Mouse (Mus musculus) heart, postnatal 0 days (tissue): ENCODE measurements around the gene Olfr1039. TPM values are rescaled to one million over a fixed set of nuclear protein-coding genes. Genes with fewer than 3 reads are reported as not detected.
"Not testable (repeated sequence)": the region's sequence is repeated elsewhere in the genome, so short reads cannot be mapped to it uniquely, and the experiment has no call there.

Source experiments
- ATAC-seq: fragments of 200-750 bp; cut with Nextera tagmentation; 2 replicates; pipeline ENCODE4 v1.8.0; 2017; ENCODE audit warnings: low read depth, moderate number of reproducible peaks, moderate library complexity; ENCODE audit not compliant: insufficient read depth
- DNase-seq: peaks from one replicate; pipeline ENCODE4 v3.0.0-alpha.2; 2016; ENCODE audit warnings: low spot score
- H3K27ac ChIP-seq: fragments of 300-500 bp; sonication (generic); 2 replicates; pipeline ENCODE4 v1.5.1; 2014; ENCODE audit warnings: low read depth, mild to moderate bottlenecking
- H3K27me3 ChIP-seq: fragments of 300-500 bp; sonication (generic); 2 replicates; pipeline ENCODE4 v1.6.1; 2014; ENCODE audit warnings: low read length, mixed read lengths; ENCODE audit not compliant: control insufficient read depth, insufficient read depth
- H3K36me3 ChIP-seq: fragments of 300-500 bp; sonication (generic); replicated peaks from 2 replicates; pipeline ENCODE4 v1.6.1; 2014; ENCODE audit warnings: low read length, mixed read lengths; ENCODE audit not compliant: control insufficient read depth, insufficient read depth
- H3K4me1 ChIP-seq: fragments of 300-500 bp; sonication (generic); 2 replicates; pipeline ENCODE4 v1.6.1; 2014; ENCODE audit warnings: antibody characterized with exemption; ENCODE audit not compliant: control insufficient read depth, insufficient read depth
- H3K4me2 ChIP-seq: fragments of 300-500 bp; sonication (generic); 2 replicates; pipeline ENCODE4 v1.6.1; 2014; ENCODE audit warnings: low read depth, mild to moderate bottlenecking, low read length, moderate library complexity
- H3K4me3 ChIP-seq: fragments of 300-500 bp; sonication (generic); 2 replicates; pipeline ENCODE4 v1.5.1; 2014; ENCODE audit warnings: low read depth, low read length
- H3K9ac ChIP-seq: fragments of 300-500 bp; sonication (generic); replicated peaks from 2 replicates; pipeline ENCODE4 v1.6.1; 2014; ENCODE audit warnings: low read depth, low read length, mixed read lengths
- H3K9me3 ChIP-seq: fragments of 300-500 bp; sonication (generic); replicated peaks from 2 replicates; pipeline ENCODE4 v1.6.1; 2016; ENCODE audit warnings: low read length; ENCODE audit not compliant: control insufficient read depth
- CTCF ChIP-seq: IDR thresholded peaks from 2 replicates; pipeline ENCODE4 v1.5.1; 2016; ENCODE audit warnings: antibody characterized with exemption, control low read depth, low read depth
- EP300 ChIP-seq: IDR thresholded peaks from 2 replicates; pipeline ENCODE4 v1.6.1; 2016; ENCODE audit warnings: antibody characterized with exemption, low read depth
- WGBS: fragments of 180-500 bp; shearing (Covaris S2); extraction: QIAGEN DNeasy Blood & Tissue Kit; methylation state at CpG from one replicate; pipeline ENCODE4 v1.1.7; 2014; 5-methylcytosine and 5-hydroxymethylcytosine counted together
- polyA plus RNA-seq: library from polyadenylated mRNA; unstranded; fragments of >200 nt; fragmentation: Nextera tagmentation; extraction: Ambion mirVana; gene quantifications from 2 replicates; pipeline ENCODE4 v1.2.1, GENCODE M21; 2015
- total RNA-seq: library from RNA; depleted of rRNA; stranded (reverse); fragments of >200 nt; gene quantifications from 2 replicates; pipeline ENCODE4 v1.2.3, GENCODE M21; 2014; ENCODE audit warnings: low replicate concordance; rRNA removed

Gene Olfr1039
- total and polyA plus RNA-seq, 2 experiments from 2014 or later, result not detected

DNA sequence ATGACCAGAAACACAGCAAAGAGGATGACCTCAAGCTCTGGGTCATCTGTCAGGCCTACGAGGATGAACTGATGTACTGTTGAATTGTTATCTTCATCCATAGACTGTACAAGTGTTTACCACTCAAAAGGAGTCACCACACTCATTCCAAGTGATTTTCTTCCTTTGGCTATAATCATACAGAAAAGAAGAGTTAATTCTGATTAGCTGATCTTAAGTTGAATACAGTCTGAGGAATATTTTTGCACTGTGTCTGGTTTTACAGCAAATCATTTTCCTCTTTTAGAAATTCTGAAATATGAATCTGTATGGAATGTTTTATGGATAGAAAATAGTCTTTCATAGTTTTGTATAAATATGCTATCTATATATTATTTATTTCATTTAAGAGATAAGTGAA lies 10.9 kb upstream of the Olfr1039 start, which contains the start of gene Olfr1040:
TSS of gene Olfr1040 (minus strand) at position 101 of the 400 bp plus-strand sequence.
- DNase-seq (no peak), ATAC-seq (no peak)
- Histone ChIP-seq H3K9ac (no peak within 1 kb of the TSS), H3K9me3 (no peaks in the 10 kb centered on the region), H3K36me3 (no peaks in the 10 kb centered on the region), H3K4me1 (no peaks in the 10 kb centered on the region), H3K4me2 (no peak within 1 kb of the TSS), H3K27ac (no peak within 1 kb of the TSS), H3K27me3 (no peaks in the 10 kb centered on the region), H3K4me3 (no peak within 1 kb of the TSS)
- 59% methylated on average over 1 of the region's 1 CpGs for WGBS
- no peak for TF ChIP-seq CTCF

DNA sequence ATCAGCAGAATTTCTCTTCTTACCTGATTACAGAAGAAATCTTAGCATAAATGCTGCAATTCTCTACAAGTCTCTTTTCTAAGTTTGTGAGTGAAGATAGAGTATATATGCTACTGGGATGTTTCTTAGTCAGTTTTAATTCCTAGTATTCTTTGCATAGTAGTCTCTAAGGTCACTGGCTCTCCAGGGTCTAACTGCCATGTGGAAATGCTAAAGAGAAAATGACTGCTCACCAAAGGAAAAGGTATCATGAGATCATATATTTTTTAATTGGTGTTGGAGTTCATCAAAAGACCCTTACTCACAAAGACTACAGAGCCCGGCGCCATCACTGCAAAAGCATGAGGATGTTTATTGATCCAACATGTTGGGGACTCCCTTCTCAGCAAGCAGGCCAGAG lies 48.4 kb downstream of the Olfr1039 start, which contains the start of gene Olfr1037:
TSS of gene Olfr1037 (minus strand) at position 101 of the 400 bp plus-strand sequence.
- WGBS, result 79% methylated on average over 2 of the region's 2 CpGs

DNA sequence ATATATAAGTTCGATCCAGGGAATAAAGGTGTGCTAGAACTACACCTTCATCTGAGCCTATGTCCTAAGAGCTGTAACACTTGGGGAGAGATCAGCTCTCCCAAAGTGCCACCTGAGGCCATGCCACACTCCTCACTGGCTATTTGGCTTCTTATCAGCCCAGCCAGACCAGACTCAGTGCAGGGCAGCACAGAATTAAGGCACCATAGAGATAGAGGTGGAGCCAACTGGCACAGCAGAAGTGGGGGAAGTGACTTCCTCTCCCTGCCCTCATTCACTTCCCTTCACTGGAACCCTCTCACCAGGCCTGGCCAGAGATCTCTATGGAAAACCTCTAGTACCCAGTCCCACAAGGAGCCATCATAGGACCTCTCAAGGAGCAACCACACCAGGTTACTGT lies 55.2 kb downstream of the Olfr1039 start:
- not testable (repeated sequence) for DNase-seq, H3K4me3 ChIP-seq, H3K9ac ChIP-seq, H3K36me3 ChIP-seq, H3K4me1 ChIP-seq, ATAC-seq, H3K9me3 ChIP-seq, H3K27ac ChIP-seq, H3K27me3 ChIP-seq, H3K4me2 ChIP-seq
- WGBS, result 65% methylated on average over 1 of the region's 1 CpGs

More for the DNA sequence above, 48.4 kb downstream of the Olfr1039 start, which contains the start of gene Olfr1037:
- Histone ChIP-seq H3K9ac (no peak within 1 kb of the TSS), H3K9me3 (no peaks in the 10 kb centered on the region), H3K27ac (no peak within 1 kb of the TSS), H3K36me3 (no peaks in the 10 kb centered on the region), H3K4me2 (no peak within 1 kb of the TSS), H3K4me1 (no peaks in the 10 kb centered on the region), H3K27me3 (no peaks in the 10 kb centered on the region), H3K4me3 (no peak within 1 kb of the TSS)
- no peak for ATAC-seq
- DNase-seq, result no peak
- TF ChIP-seq EP300 (no peak), CTCF (no peak)

Other genes with a start within 250 kb of the Olfr1039 start
- gene Olfr1024, start 230.9 kb downstream of the Olfr1039 start, total RNA-seq, result not detected in 2 replicates
- not detected in 2 replicates for gene Olfr1024, start 230.9 kb downstream of the Olfr1039 start, polyA plus RNA-seq
- gene Olfr1025-ps1, start 220.7 kb downstream of the Olfr1039 start, total RNA-seq, result not detected in 2 replicates
- not detected in 2 replicates for gene Olfr1025-ps1, start 220.7 kb downstream of the Olfr1039 start, polyA plus RNA-seq
- gene Olfr1026, start 214.4 kb downstream of the Olfr1039 start, total RNA-seq, result not detected in 2 replicates
- gene Olfr1026, start 214.4 kb downstream of the Olfr1039 start, polyA plus RNA-seq, result not detected in 2 replicates
- not detected in 2 replicates for gene Olfr1028, start 185.5 kb downstream of the Olfr1039 start, total RNA-seq
- gene Olfr1028, start 185.5 kb downstream of the Olfr1039 start, polyA plus RNA-seq, result not detected in 2 replicates
- gene Olfr1029, start 162.0 kb downstream of the Olfr1039 start, total RNA-seq, result not detected in 2 replicates
- gene Olfr1029, start 162.0 kb downstream of the Olfr1039 start, polyA plus RNA-seq, result not detected in 2 replicates
- not detected in 2 replicates for gene Olfr1030, start 156.7 kb downstream of the Olfr1039 start, total RNA-seq
- not detected in 2 replicates for gene Olfr1030, start 156.7 kb downstream of the Olfr1039 start, polyA plus RNA-seq
- not detected in 2 replicates for gene Olfr1031, start 145.6 kb downstream of the Olfr1039 start, total RNA-seq
- gene Olfr1031, start 145.6 kb downstream of the Olfr1039 start, polyA plus RNA-seq, result not detected in 2 replicates
- not detected in 2 replicates for gene Olfr1032, start 130.4 kb downstream of the Olfr1039 start, total RNA-seq
- gene Olfr1032, start 130.4 kb downstream of the Olfr1039 start, polyA plus RNA-seq, result not detected in 2 replicates
- 0.31 and 4.0 TPM in 2 replicates for gene Olfr1033, start 115.3 kb downstream of the Olfr1039 start, total RNA-seq
- gene Olfr1033, start 115.3 kb downstream of the Olfr1039 start, polyA plus RNA-seq, result 4.0 and 5.4 TPM in 2 replicates
- 0.35 TPM in 1 of 2 replicates, not detected in the other for gene Olfr1034, start 90.1 kb downstream of the Olfr1039 start, total RNA-seq
- gene Olfr1034, start 90.1 kb downstream of the Olfr1039 start, polyA plus RNA-seq, result 0.04 and 0.05 TPM in 2 replicates
- not detected in 2 replicates for gene Olfr1036, start 61.9 kb downstream of the Olfr1039 start, total RNA-seq
- gene Olfr1036, start 61.9 kb downstream of the Olfr1039 start, polyA plus RNA-seq, result not detected in 2 replicates
- not detected in 2 replicates for gene Olfr1037, start 48.5 kb downstream of the Olfr1039 start, total RNA-seq
- not detected in 2 replicates for gene Olfr1037, start 48.5 kb downstream of the Olfr1039 start, polyA plus RNA-seq
- gene Olfr1040, start 10.8 kb upstream of the Olfr1039 start, total RNA-seq, result not detected in 2 replicates
- not detected in 2 replicates for gene Olfr1040, start 10.8 kb upstream of the Olfr1039 start, polyA plus RNA-seq
- gene Olfr1042, start 25.9 kb upstream of the Olfr1039 start, total RNA-seq, result not detected in 2 replicates
- gene Olfr1042, start 25.9 kb upstream of the Olfr1039 start, polyA plus RNA-seq, result not detected in 2 replicates
- not detected in 2 replicates for gene Olfr1043, start 31.6 kb upstream of the Olfr1039 start, total RNA-seq
- gene Olfr1043, start 31.6 kb upstream of the Olfr1039 start, polyA plus RNA-seq, result not detected in 2 replicates
- not detected in 2 replicates for gene Olfr1044, start 41.9 kb upstream of the Olfr1039 start, total RNA-seq
- not detected in 2 replicates for gene Olfr1044, start 41.9 kb upstream of the Olfr1039 start, polyA plus RNA-seq
- not detected in 2 replicates for gene Olfr52, start 49.8 kb upstream of the Olfr1039 start, total RNA-seq
- gene Olfr52, start 49.8 kb upstream of the Olfr1039 start, polyA plus RNA-seq, result not detected in 2 replicates
- gene Olfr1045, start 67.1 kb upstream of the Olfr1039 start, total RNA-seq, result not detected in 2 replicates
- not detected in 2 replicates for gene Olfr1045, start 67.1 kb upstream of the Olfr1039 start, polyA plus RNA-seq
- not detected in 2 replicates for gene Olfr1046, start 83.4 kb upstream of the Olfr1039 start, total RNA-seq
- gene Olfr1046, start 83.4 kb upstream of the Olfr1039 start, polyA plus RNA-seq, result not detected in 2 replicates
- gene Olfr1047, start 95.5 kb upstream of the Olfr1039 start, total RNA-seq, result not detected in 2 replicates
- gene Olfr1047, start 95.5 kb upstream of the Olfr1039 start, polyA plus RNA-seq, result not detected in 2 replicates
- not detected in 2 replicates for gene Olfr1048, start 104.4 kb upstream of the Olfr1039 start, total RNA-seq
- gene Olfr1048, start 104.4 kb upstream of the Olfr1039 start, polyA plus RNA-seq, result not detected in 2 replicates
- gene Olfr1049, start 122.4 kb upstream of the Olfr1039 start, total RNA-seq, result not detected in 2 replicates
- gene Olfr1049, start 122.4 kb upstream of the Olfr1039 start, polyA plus RNA-seq, result not detected in 2 replicates
- gene Olfr1051, start 143.2 kb upstream of the Olfr1039 start, total RNA-seq, result not detected in 2 replicates
- gene Olfr1051, start 143.2 kb upstream of the Olfr1039 start, polyA plus RNA-seq, result not detected in 2 replicates
- gene Olfr1052, start 156.5 kb upstream of the Olfr1039 start, total RNA-seq, result not detected in 2 replicates
- not detected in 2 replicates for gene Olfr1052, start 156.5 kb upstream of the Olfr1039 start, polyA plus RNA-seq
- gene Olfr1053, start 179.4 kb upstream of the Olfr1039 start, total RNA-seq, result not detected in 2 replicates
- gene Olfr1053, start 179.4 kb upstream of the Olfr1039 start, polyA plus RNA-seq, result not detected in 2 replicates
- gene Olfr1054, start 199.5 kb upstream of the Olfr1039 start, total RNA-seq, result not detected in 2 replicates
- not detected in 2 replicates for gene Olfr1054, start 199.5 kb upstream of the Olfr1039 start, polyA plus RNA-seq
- gene Olfr1055, start 214.4 kb upstream of the Olfr1039 start, total RNA-seq, result not detected in 2 replicates
- not detected in 2 replicates for gene Olfr1055, start 214.4 kb upstream of the Olfr1039 start, polyA plus RNA-seq
- not detected in 2 replicates for gene Olfr1056, start 226.5 kb upstream of the Olfr1039 start, total RNA-seq
- gene Olfr1056, start 226.5 kb upstream of the Olfr1039 start, polyA plus RNA-seq, result not detected in 2 replicates
- gene Olfr1057, start 242.5 kb upstream of the Olfr1039 start, total RNA-seq, result not detected in 2 replicates
- gene Olfr1057, start 242.5 kb upstream of the Olfr1039 start, polyA plus RNA-seq, result not detected in 2 replicates